Mouse (Mus musculus) brain, embryonic 14.5 days (tissue): ENCODE measurements around the gene Magoh. TPM values are rescaled to one million over a fixed set of nuclear protein-coding genes. Genes with fewer than 3 reads are reported as not detected.

Experiments used
- DNase-seq: peaks from one replicate; pipeline ENCODE4 v3.0.0-alpha.2; 2011; ENCODE audit warnings: low read depth
- CTCF ChIP-seq: fragments of 200-500 bp; IDR thresholded peaks from 2 replicates; pipeline ENCODE4 v1.5.1; 2012; ENCODE audit warnings: inconsistent platforms, mild to moderate bottlenecking, moderate library complexity, borderline replicate concordance; ENCODE audit not compliant: insufficient read depth, insufficient read length; ENCODE audit errors: extremely low read depth
- POLR2A ChIP-seq: fragments of 200-500 bp; IDR thresholded peaks from 2 replicates; pipeline ENCODE4 v1.6.1; 2012; ENCODE audit warnings: mild to moderate bottlenecking, inconsistent platforms, borderline replicate concordance; ENCODE audit not compliant: poor library complexity, insufficient read depth, insufficient read length, severe bottlenecking; ENCODE audit errors: extremely low read depth
- polyA plus RNA-seq: library from polyadenylated mRNA; depleted of rRNA; stranded (reverse); fragments of >200 nt; gene quantifications from 2 replicates; pipeline ENCODE4 v1.2.3, GENCODE M21; 2012; rRNA removed

The Magoh gene
- polyA plus RNA-seq, result 106 and 129 TPM in 2 replicates

GRCm38 (mm10) chr4:107879254-107880050, at the start of gene Magoh:
Gene Magoh (plus strand): TSS chr4:107879755.
- TF ChIP-seq POLR2A, result peak; percentile 40; the same call in 1 of the 2 replicates
- TF ChIP-seq CTCF, result no peak
- DNase-seq, result peak; percentile 99

- TF ChIP-seq CTCF (no peak), POLR2A (no peak)
- DNase-seq, result no peak
These were observed 49.4 kb upstream of the Magoh start for GRCm38 (mm10) chr4:107830189-107830588.

DNA sequence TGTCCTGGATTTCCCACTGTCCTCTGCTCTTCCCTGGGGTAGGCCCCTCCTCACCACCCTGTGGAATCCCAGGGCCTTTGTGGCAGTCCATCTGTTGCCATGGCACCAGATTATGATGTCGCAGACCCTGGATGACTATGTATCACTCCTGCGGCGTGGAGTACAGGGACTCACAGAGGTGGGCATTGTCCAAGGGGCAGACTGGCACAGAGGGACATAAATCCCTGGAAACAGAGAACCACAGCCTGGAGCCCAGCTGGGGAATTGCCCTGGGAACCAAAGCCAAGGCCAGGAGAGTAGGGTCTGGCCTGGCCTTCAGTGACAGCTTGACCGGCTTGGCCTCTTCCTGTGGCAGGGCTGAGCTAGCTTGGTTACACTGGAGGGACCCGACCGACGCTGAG, 48.7 kb upstream of the Magoh start:
- peak; percentile 85 for DNase-seq
- TF ChIP-seq CTCF, result no peak
- TF ChIP-seq POLR2A, result no peak

GRCm38 (mm10) chr4:107831678-107832077, 47.9 kb upstream of the Magoh start:
- no peak for DNase-seq
- TF ChIP-seq POLR2A (no peak), CTCF (no peak)

- no peak for DNase-seq
- TF ChIP-seq CTCF (no peak), POLR2A (no peak)
These were observed 46.0 kb upstream of the Magoh start for GRCm38 (mm10) chr4:107833525-107833924.

GRCm38 (mm10) chr4:107834643-107835314, 44.8 kb upstream of the Magoh start:
- DNase-seq, result peak; percentile 87

DNA sequence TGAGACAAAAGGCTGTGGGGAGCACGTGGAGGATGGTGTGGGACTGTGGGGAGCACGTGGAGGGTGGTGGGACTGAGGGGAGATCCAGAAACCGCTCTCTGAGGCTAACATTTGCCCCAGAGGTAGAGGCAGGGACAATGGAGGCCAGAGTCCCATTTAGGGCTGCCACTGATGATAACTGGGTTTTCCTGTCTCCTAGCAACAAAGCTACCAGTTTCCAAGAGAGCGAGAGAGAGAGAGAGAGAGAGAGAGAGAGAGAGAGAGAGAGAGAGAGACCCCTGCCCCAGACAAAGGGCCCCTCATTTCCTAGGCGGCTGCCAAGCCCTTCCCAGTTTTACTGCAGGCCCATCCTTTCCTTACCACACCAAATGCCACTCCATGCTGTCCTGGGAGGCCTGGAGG, 44.0 kb upstream of the Magoh start:
- TF ChIP-seq POLR2A (no peak), CTCF (no peak)
- peak; percentile 85 for DNase-seq

More at GRCm38 (mm10) chr4:107834643-107835314, 44.8 kb upstream of the Magoh start:
- no peak for TF ChIP-seq POLR2A
- no peak; the same call in 1 of the 2 replicates for TF ChIP-seq CTCF

GRCm38 (mm10) chr4:107836758-107837157, 42.8 kb upstream of the Magoh start:
- DNase-seq, result peak; percentile 97
- TF ChIP-seq CTCF (no peak), POLR2A (no peak)

GRCm38 (mm10) chr4:107837910-107838309, 41.6 kb upstream of the Magoh start:
- no peak for TF ChIP-seq POLR2A
- no peak for TF ChIP-seq CTCF
- DNase-seq, result peak; percentile 69

- TF ChIP-seq POLR2A (no peak), CTCF (no peak)
- DNase-seq, result peak; percentile 75
These were observed 35.9 kb upstream of the Magoh start for GRCm38 (mm10) chr4:107843687-107844086.

DNA sequence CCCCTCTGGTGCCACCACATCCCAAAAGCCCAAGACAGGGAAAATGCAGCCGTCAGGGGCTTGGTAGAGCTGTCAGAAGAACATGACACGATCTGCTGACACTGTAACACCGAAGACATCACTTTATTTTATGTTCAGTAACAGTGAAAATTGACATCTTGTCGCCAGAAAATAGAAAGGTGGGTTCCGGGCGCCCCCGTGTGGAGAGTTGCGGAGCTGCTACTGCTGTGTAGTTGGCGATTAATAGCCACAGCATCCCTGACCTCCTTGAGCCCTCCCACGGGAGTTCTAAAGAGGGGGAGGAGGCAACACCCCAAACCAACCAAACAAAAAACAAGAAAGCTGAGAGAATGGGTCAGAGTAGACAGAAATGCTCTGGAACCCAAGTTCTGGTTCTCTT, 34.6 kb upstream of the Magoh start:
- no peak for TF ChIP-seq POLR2A
- peak; percentile 97 for TF ChIP-seq CTCF
- DNase-seq, result peak; percentile 81
